Mouse (Mus musculus) lung, adult 2 months (tissue): Measurements from ENCODE around the gene Slc52a3.
A peak's percentile ranks its signal among the peaks of the same experiment; 100 is the strongest.

ENCODE experiments used
- CTCF ChIP-seq: fragments of 200-500 bp; IDR thresholded peaks from 2 replicates; pipeline ENCODE4 v1.5.1; 2011; ENCODE audit warnings: mild to moderate bottlenecking, low read length, control low read depth; ENCODE audit not compliant: insufficient read depth
- POLR2A ChIP-seq: fragments of 200-500 bp; IDR thresholded peaks from 2 replicates; pipeline ENCODE4 v1.6.1; 2011; ENCODE audit warnings: low read depth, mild to moderate bottlenecking, control low read depth, low read length, borderline replicate concordance; ENCODE audit errors: extremely low read depth

GRCm38 (mm10) chr2:152007783-152008182 is 11.5 kb downstream of the Slc52a3 start:
- peak; percentile 63 for TF ChIP-seq CTCF
- TF ChIP-seq POLR2A = no peak
